Comparison of ENCODE assay signal across 8 mouse cellular contexts in genomic region chr5:134688086-134688717, GRCm38 (mm10). TPM values are rescaled to one million over a fixed set of nuclear protein-coding genes. Genes with fewer than 3 reads are reported as not detected.
DNase-seq lines count a peak whose midpoint lies in the region; ATAC-seq and TF ChIP-seq lines count a peak whose summit lies in the region.

Limk1 (minus strand) TSS chr5:134688598.

- no peak; the same call in 1 of the 2 replicates for TF ChIP-seq POLR2A in heart, adult 2 months (IDR thresholded peaks at IDR 0.05; ENCODE audit: insufficient read depth, low read depth, low read length)
- no peak for TF ChIP-seq POLR2A in ES-Bruce4 (IDR thresholded peaks at IDR 0.05; ENCODE audit: insufficient read depth, low read length)

- no peak for DNase-seq in heart, adult 2 months
- DNase-seq in heart, adult 8-10 months (ENCODE audit: low spot score), result no peak
- no peak for DNase-seq in embryonic facial prominence, embryonic 10.5 days (ENCODE audit: low spot score)
- no peak for DNase-seq in hindbrain, postnatal 0 days (ENCODE audit: low spot score)
- DNase-seq in spleen, postnatal 4 days (ENCODE audit: low spot score in 2 of 2), result no peak
- DNase-seq in spleen, adult 18-20 months, result no peak

- no peaks in the 10 kb centered on the region for H3K27me3 ChIP-seq in heart, adult 2 months (ENCODE audit: control insufficient read depth, insufficient read depth, low read length)
- no peaks in the 10 kb centered on the region for H3K27me3 ChIP-seq in ES-Bruce4 (ENCODE audit: control insufficient read depth, insufficient read depth, low read length, poor library complexity, severe bottlenecking)
- H3K27me3 ChIP-seq in embryonic facial prominence, embryonic 10.5 days (replicated peaks; ENCODE audit: low read depth, poor library complexity, severe bottlenecking), result peaks cover 19% of the 10 kb centered on the region
- H3K27me3 ChIP-seq in hindbrain, postnatal 0 days (ENCODE audit: insufficient read depth, low read length), result no peaks in the 10 kb centered on the region

- peak within 1 kb of the TSS; percentile 75 for H3K9ac ChIP-seq in heart, adult 2 months (ENCODE audit: low read depth, low read length)
- H3K9ac ChIP-seq in ES-Bruce4 (ENCODE audit: low read depth, poor library complexity, severe bottlenecking), result peak within 1 kb of the TSS; percentile 69
- peak within 1 kb of the TSS; percentile 94 for H3K9ac ChIP-seq in hindbrain, postnatal 0 days (replicated peaks; ENCODE audit: low read length)

- no peak for TF ChIP-seq EP300 in heart, adult 2 months (IDR thresholded peaks at IDR 0.05; ENCODE audit: insufficient read depth, low read depth, low read length)
- no peak for TF ChIP-seq EP300 in ES-Bruce4 (IDR thresholded peaks at IDR 0.05; ENCODE audit: insufficient read depth, low read depth, low read length)

- peak within 1 kb of the TSS; percentile 62 for H3K4me3 ChIP-seq in heart, adult 2 months
- H3K4me3 ChIP-seq in ES-Bruce4 (ENCODE audit: low read depth, low read length), result peak within 1 kb of the TSS; percentile 74
- peak within 1 kb of the TSS; percentile 90 for H3K4me3 ChIP-seq in embryonic facial prominence, embryonic 10.5 days
- peak within 1 kb of the TSS; percentile 90 for H3K4me3 ChIP-seq in hindbrain, postnatal 0 days (ENCODE audit: low read length)

- ATAC-seq in hindbrain, postnatal 0 days, result peak; percentile 2; the same call in 1 of the 2 replicates
- ATAC-seq in megakaryocyte progenitor cell, adult 5-6 weeks (replicated peaks; ENCODE audit: poor library complexity), result no peak

- no peak for TF ChIP-seq CTCF in heart, adult 2 months (IDR thresholded peaks at IDR 0.05)
- no peak for TF ChIP-seq CTCF in ES-Bruce4 (IDR thresholded peaks at IDR 0.05; ENCODE audit: low read depth, low read length)
- no peak for TF ChIP-seq CTCF in hindbrain, postnatal 0 days (IDR thresholded peaks at IDR 0.05; ENCODE audit: low read depth)

- no peaks in the 10 kb centered on the region for H3K36me3 ChIP-seq in heart, adult 2 months (ENCODE audit: control insufficient read depth, insufficient read depth, low read length)
- H3K36me3 ChIP-seq in ES-Bruce4 (ENCODE audit: control insufficient read depth, insufficient read depth, low read length, poor library complexity, severe bottlenecking), result no peaks in the 10 kb centered on the region
- peaks cover 32% of the 10 kb centered on the region for H3K36me3 ChIP-seq in embryonic facial prominence, embryonic 10.5 days (replicated peaks)
- H3K36me3 ChIP-seq in hindbrain, postnatal 0 days (ENCODE audit: insufficient read depth, low read length), result peaks cover 12% of the 10 kb centered on the region; the same call in 1 of the 2 replicates

- peak within 1 kb of the TSS; percentile 84 for H3K4me2 ChIP-seq in hindbrain, postnatal 0 days (ENCODE audit: low read depth, low read length)

- WGBS in heart, adult 2 months, result under 1% methylated on average over 62 of the region's 69 CpGs
- WGBS in embryonic facial prominence, embryonic 10.5 days, result 1% methylated on average over 69 of the region's 69 CpGs
- under 1% methylated on average over 32 of the region's 69 CpGs for WGBS in hindbrain, postnatal 0 days

- H3K27ac ChIP-seq in heart, adult 2 months, result peak within 1 kb of the TSS; percentile 73
- no peak within 1 kb of the TSS for H3K27ac ChIP-seq in ES-Bruce4 (ENCODE audit: insufficient read depth, low read length)
- peak within 1 kb of the TSS; percentile 86 for H3K27ac ChIP-seq in embryonic facial prominence, embryonic 10.5 days (replicated peaks)
- H3K27ac ChIP-seq in hindbrain, postnatal 0 days, result peak within 1 kb of the TSS; percentile 90

- intact Hi-C loops in heart, adult 2 months (cut with DNase I), result no loop called here

- H3K79me2 ChIP-seq in heart, adult 2 months (replicated peaks; ENCODE audit: control insufficient read depth, insufficient read depth, low read length), result no peaks in the 10 kb centered on the region

- H3K4me1 ChIP-seq in heart, adult 2 months (ENCODE audit: control insufficient read depth, insufficient read depth, low read length), result no peaks in the 10 kb centered on the region; the same call in 1 of the 2 replicates
- no peaks in the 10 kb centered on the region for H3K4me1 ChIP-seq in ES-Bruce4 (ENCODE audit: control insufficient read depth, insufficient read depth, low read length)
- H3K4me1 ChIP-seq in embryonic facial prominence, embryonic 10.5 days, result peaks cover 20% of the 10 kb centered on the region
- no peaks in the 10 kb centered on the region; the same call in 1 of the 2 replicates for H3K4me1 ChIP-seq in hindbrain, postnatal 0 days (ENCODE audit: insufficient read depth, low read length)

- no peaks in the 10 kb centered on the region for H3K9me3 ChIP-seq in ES-Bruce4 (replicated peaks; ENCODE audit: control insufficient read depth, insufficient read depth, low read length, poor library complexity, severe bottlenecking)
- H3K9me3 ChIP-seq in embryonic facial prominence, embryonic 10.5 days, result no peaks in the 10 kb centered on the region
- H3K9me3 ChIP-seq in hindbrain, postnatal 0 days (ENCODE audit: low read length), result no peaks in the 10 kb centered on the region

RNA-seq across cellular contexts. Expression of gene Limk1, which starts in this region (rescaled TPM):
- total RNA-seq in heart, adult 2 months (2021), result 1 to 10 TPM; 4.0 to 5.0 TPM
- 7.3 and 8.1 TPM in 2 replicates for polyA plus RNA-seq in heart, adult 2 months (2012; rRNA removed)
- 1 to 10 TPM; 3.8 to 5.1 (median 4.0) TPM for total RNA-seq in heart, adult 8-10 months (2022)
- polyA plus RNA-seq in ES-Bruce4 (2011; ENCODE audit: insufficient read depth, insufficient read length, low read depth, missing spikeins), result 17.9 and 19.1 TPM in 2 replicates
- 5.7 and 5.9 TPM in 2 replicates for polyA plus RNA-seq in embryonic facial prominence, embryonic 10.5 days (2016; fragmentation: Nextera tagmentation; extraction: Ambion mirVana)
- 89.7 and 90.6 TPM in 2 replicates for total RNA-seq in hindbrain, postnatal 0 days (2014; rRNA removed)
- polyA plus RNA-seq in hindbrain, postnatal 0 days (2015; fragmentation: Nextera tagmentation; extraction: Ambion mirVana), result 19.7 and 20.4 TPM in 2 replicates
- 14.1 and 15.2 TPM in 2 replicates for total RNA-seq in megakaryocyte progenitor cell, adult 5-6 weeks (2015)
- total RNA-seq in megakaryocyte progenitor cell, adult 5-6 weeks (2017), result 11.5 and 16.6 TPM in 2 replicates
